Mouse (Mus musculus): ENCODE measurements at regions not wholly inside any gene's neighbourhood (a gene's known extent, or its start where the extent isn't known, plus 50 kb on each side); places are given as distances from the start of the nearest gene placed in this dataset.
A peak's percentile ranks its signal among the peaks of the same experiment; 100 is the strongest.

- peak; percentile 38 for ATAC-seq (ENCODE audit: low TSS enrichment)
Measured at GRCm38 (mm10) chr10:126748696-126749466, 152.3 kb downstream of the Atp23 start.

DNA sequence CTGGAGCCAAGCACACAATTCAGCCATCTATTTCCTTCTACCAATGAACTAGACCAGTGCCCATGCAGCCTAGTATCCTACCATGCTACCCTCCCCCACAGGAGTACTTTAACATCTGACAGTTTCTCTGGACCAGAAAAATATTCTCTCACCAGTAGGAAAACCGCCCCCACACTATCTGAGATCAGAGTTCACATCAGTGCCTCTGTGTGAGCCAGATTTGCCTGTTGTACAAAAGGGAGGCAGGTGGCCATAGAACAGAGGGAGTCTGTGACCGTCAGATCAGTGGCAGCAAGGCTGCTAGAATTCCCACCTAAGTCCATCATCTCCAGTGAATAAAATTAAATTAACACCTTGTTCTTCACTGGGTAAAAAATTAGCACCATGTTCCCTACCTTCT is 166.5 kb downstream of the Atp23 start:
- ATAC-seq (ENCODE audit: low TSS enrichment) = no peak

GRCm38 (mm10) chr10:126727840-126728239 is 173.3 kb downstream of the Atp23 start:
- no peak for ATAC-seq (ENCODE audit: low TSS enrichment)

- ATAC-seq (ENCODE audit: low TSS enrichment) = no peak
Measured at GRCm38 (mm10) chr10:126717961-126718360, 183.2 kb downstream of the Atp23 start.

- ATAC-seq (ENCODE audit: low TSS enrichment) = no peak
Measured at GRCm38 (mm10) chr10:126711758-126712157, 189.4 kb downstream of the Atp23 start.

DNA sequence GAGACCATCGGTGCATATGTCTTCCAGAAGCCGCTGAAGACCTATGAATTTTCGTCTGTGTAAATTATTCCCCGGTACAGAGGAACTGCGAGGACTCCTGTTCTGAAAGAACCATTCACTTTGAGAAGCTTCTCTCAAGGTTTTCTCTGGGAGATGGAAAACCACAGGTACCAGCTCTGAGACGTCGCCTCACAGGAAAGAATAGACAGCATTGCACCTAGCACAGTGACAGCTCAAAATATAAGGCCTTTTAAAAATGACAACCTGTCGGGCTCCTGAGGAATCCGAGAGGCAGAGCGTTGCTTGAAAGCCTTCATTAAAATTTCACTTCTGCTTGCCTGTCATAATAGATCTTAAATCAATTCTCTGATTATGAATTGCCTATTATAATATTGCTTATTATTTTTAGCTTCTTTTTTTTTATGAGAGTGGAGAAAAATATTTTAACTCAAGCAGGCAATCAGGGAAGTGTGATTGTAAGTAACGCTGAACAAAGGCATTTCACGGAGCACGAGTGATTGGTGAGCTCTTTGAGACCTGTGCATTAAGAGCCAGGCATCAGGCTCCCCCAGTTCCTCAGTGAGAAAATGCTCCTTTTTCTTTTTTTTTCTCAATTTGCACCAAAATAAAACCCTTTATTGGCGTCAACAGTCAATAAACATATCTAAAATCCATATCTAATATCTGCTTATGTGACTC is 191.8 kb downstream of the Atp23 start:
- ATAC-seq (ENCODE audit: low TSS enrichment) = no peak

DNA sequence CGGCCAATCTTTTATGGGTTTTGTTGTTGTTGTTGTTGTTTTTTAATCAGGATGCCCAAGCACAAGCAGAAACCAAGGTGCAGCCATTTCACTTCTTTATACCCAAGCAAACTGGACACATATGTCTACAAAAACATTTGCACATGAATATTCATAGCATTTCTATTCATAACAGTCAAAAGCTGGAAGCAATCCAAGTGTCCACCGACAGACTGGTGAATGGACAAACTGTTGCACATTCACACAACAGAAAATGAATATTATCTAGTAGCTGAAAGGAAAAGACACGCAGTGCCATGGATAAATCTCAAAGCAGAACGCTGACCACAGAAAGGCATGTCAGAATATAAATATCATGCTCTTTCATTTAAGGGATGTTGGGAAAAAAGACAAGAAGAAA is 192.4 kb downstream of the Atp23 start:
- ATAC-seq (ENCODE audit: low TSS enrichment) = peak; percentile 52; the same call in 1 of the 2 replicates

- no peak for ATAC-seq (ENCODE audit: low TSS enrichment)
Measured at GRCm38 (mm10) chr10:126708215-126708614, 192.9 kb downstream of the Atp23 start.

- no peak for ATAC-seq (ENCODE audit: low TSS enrichment)
Measured at GRCm38 (mm10) chr10:126697086-126697485, 204.1 kb downstream of the Atp23 start.

GRCm38 (mm10) chr10:126690914-126691673 is 210.1 kb downstream of the Atp23 start:
- ATAC-seq (ENCODE audit: low TSS enrichment) = no peak

- no peak for ATAC-seq (ENCODE audit: low TSS enrichment)
Measured at GRCm38 (mm10) chr10:126680275-126681184, 220.6 kb downstream of the Atp23 start.

DNA sequence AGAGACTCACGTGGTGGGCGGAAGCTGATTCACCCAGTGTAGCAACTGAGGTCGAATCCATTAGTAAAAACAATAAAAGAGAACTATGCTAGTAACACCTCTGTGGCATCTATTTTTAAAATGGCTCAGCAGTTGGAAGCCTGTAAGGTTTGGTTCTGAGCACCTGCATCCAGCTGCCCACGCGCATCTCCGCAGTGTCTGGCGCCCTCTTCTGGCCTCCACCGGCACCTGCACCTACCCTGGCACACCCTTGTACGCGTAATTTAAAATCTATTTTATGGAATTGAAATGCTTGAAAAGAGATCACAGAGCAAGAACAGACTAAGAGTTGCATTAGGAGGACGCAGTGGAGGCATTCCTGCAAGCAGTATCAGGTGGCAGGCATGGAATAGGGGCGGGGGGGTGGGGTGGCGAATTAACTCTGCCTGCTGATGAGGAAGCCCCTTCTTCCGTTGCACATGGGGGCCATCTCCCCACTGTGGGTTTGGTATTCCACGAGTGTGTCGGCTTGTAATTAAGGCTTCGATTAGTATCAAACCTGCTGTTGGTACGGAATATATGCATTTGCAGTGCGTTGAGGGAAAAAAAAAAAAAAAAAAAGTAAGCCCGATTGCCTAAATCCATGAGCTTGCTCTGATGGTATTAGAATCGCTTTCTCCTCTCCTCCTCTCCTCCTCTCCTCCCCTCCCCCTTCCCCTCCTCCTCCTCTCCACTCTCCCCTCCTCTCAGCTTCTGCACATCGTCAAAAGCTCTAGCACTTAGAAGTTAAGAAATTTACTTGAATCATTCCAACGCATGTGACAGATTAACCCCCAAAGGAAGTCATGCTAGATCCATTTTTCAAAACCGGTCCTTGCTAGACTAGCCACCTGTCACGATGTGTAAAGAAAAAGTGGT is 221.7 kb downstream of the Atp23 start:
- ATAC-seq (ENCODE audit: low TSS enrichment) = no peak

- ATAC-seq (ENCODE audit: low TSS enrichment) = peak; percentile 41; the same call in 1 of the 2 replicates
Measured at GRCm38 (mm10) chr10:126673437-126673836, 227.7 kb downstream of the Atp23 start.

- ATAC-seq (ENCODE audit: low TSS enrichment) = peak; percentile 82
Measured at GRCm38 (mm10) chr10:126664408-126665083, 236.6 kb downstream of the Atp23 start.

DNA sequence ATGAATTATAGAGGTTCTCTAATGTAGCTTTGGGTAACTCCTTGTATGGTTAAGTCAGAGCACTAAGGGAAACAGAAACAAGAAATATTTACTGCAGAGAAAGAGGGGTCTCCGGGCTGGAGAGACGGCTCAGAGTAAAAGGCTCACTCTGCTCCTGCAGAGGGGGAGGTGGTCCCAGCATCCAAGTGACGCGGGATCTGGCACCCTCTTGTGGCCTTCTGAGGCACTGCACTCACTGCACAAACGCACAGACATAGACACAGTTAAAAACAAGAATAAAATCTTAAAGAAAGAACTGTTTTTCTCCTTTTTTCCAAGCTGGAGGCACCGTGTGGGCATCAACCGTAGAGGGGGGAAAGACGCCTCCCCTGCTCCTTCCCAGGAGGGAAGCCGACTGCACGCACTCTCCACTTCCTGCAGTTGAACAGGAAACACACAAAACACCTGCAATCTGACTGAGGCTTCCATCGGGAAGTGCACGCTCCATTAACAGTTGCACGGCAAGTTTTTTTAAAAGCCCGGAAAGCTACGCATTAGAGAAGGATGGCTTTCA is 237.6 kb downstream of the Atp23 start:
- ATAC-seq (ENCODE audit: low TSS enrichment) = no peak

DNA sequence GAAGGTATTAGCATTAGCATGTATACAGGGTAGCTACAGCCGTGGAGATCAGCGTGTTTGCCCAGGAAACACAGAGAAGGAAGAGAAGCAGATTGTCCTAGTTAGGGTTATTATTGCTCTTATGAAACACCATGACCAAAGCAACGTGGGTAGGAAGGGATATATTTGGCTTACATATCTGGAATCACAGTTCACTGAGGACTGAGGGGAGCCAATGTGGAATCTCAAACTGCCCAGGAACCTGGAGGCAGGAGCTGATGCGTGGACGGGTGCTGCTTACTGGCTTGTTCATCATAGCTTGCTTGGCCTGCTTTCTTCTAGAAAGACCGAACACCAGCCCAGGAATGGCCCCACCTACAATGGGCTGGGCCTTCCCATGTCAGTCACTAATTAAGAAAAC is 238.4 kb downstream of the Atp23 start:
- peak; percentile 58; the same call in 1 of the 2 replicates for ATAC-seq (ENCODE audit: low TSS enrichment)

GRCm38 (mm10) chr10:126661095-126661615 is 240.0 kb downstream of the Atp23 start:
- no peak for ATAC-seq (ENCODE audit: low TSS enrichment)

DNA sequence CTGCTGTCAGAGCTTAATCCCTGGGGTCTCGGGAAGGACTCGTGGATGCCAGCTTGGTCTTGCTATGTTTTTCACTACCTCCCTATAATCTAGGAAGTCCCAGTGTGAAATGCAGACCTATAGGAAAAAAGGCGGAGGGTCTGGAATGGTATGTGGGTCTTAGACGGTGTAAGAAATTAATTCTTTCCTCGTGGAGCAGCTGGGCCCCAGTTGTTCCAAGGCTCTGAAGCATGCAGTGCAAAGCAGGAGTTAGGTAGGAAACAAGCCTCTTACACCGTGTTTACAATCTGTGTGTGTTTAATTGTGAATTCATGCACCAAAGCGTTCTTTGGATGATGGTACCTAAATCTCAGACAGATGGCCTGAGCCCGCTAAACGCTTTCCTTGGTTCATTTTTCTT is 241.1 kb downstream of the Atp23 start:
- ATAC-seq (ENCODE audit: low TSS enrichment) = no peak

DNA sequence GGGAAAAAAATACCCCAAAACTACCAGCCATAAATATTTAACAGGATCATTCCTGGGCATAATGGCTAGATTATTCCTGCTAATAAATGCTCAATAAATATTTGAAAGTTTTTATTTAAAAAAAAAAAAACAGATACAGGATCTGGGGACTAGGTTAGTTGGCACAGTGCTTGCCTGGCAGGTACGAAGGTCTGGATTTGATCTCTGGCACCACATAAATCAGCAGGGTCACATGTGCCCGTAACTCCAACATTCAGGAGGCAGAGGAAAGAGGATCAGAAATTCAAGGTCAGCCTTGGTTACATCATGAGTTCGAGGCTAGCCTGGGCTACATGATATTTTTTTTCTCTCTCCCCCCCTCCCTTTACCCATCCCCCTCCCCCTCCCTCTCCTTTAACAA is 248.5 kb downstream of the Atp23 start:
- ATAC-seq (ENCODE audit: low TSS enrichment) = no peak

All from frontal cortex, adult (tissue).